Mouse (Mus musculus) forebrain, embryonic 16.5 days (tissue): ENCODE data around the gene Ddx46. TPM values are rescaled to one million over a fixed set of nuclear protein-coding genes. Genes with fewer than 3 reads are reported as not detected.
"Not testable (repeated sequence)": the region's sequence is repeated elsewhere in the genome, so short reads cannot be mapped to it uniquely, and the experiment has no call there.

Experiments
- ATAC-seq: fragments of 200-750 bp; cut with Nextera tagmentation; 2 replicates; pipeline ENCODE4 v1.8.0; 2017; ENCODE audit warnings: mild to moderate bottlenecking, moderate library complexity
- H3K27ac ChIP-seq: fragments of 300-500 bp; sonication (generic); 2 replicates; pipeline ENCODE4 v1.5.1; 2014; ENCODE audit warnings: low read length, control low read depth
- H3K27me3 ChIP-seq: fragments of 300-500 bp; sonication (generic); replicated peaks from 2 replicates; pipeline ENCODE4 v1.6.1; 2014; ENCODE audit warnings: low read length; ENCODE audit not compliant: control insufficient read depth, insufficient read depth
- H3K36me3 ChIP-seq: fragments of 300-500 bp; sonication (generic); 2 replicates; pipeline ENCODE4 v1.6.1; 2014; ENCODE audit not compliant: control insufficient read depth, insufficient read depth
- H3K4me1 ChIP-seq: fragments of 300-500 bp; sonication (generic); replicated peaks from 2 replicates; pipeline ENCODE4 v1.6.1; 2014; ENCODE audit warnings: low read length; ENCODE audit not compliant: control insufficient read depth, insufficient read depth
- H3K4me2 ChIP-seq: fragments of 300-500 bp; sonication (generic); 2 replicates; pipeline ENCODE4 v1.6.1; 2014; ENCODE audit warnings: mild to moderate bottlenecking, low read length, control low read depth
- H3K4me3 ChIP-seq: fragments of 300-500 bp; sonication (generic); replicated peaks from 2 replicates; pipeline ENCODE4 v1.5.1; 2014; ENCODE audit warnings: mild to moderate bottlenecking, low read length, control low read depth
- H3K9ac ChIP-seq: fragments of 300-500 bp; sonication (generic); replicated peaks from 2 replicates; pipeline ENCODE4 v1.6.1; 2014; ENCODE audit warnings: low read depth, low read length, control low read depth
- H3K9me3 ChIP-seq: fragments of 300-500 bp; sonication (generic); 2 replicates; pipeline ENCODE4 v1.6.1; 2016; ENCODE audit warnings: low read length; ENCODE audit not compliant: control insufficient read depth
- whole genome bisulfite sequencing: fragments of 180-500 bp; shearing (Covaris S2); extraction: QIAGEN DNeasy Blood & Tissue Kit; methylation state at CpG from one replicate; pipeline ENCODE4 v1.1.7; 2014; 5-methylcytosine and 5-hydroxymethylcytosine counted together
- polyA plus RNA-seq: library from polyadenylated mRNA; unstranded; fragments of >200 nt; fragmentation: Nextera tagmentation; extraction: Ambion mirVana; gene quantifications from 2 replicates; pipeline ENCODE4 v1.2.1, GENCODE M21; 2015

Gene Ddx46
- polyA plus RNA-seq, 1 experiment from 2014 or later: 34.2 TPM

GRCm38 (mm10) chr13:55677364-55677763 lies 42.5 kb downstream of the Ddx46 start:
- Histone ChIP-seq H3K27ac (no peak overlapping the region), H3K4me1 (no peaks in the 10 kb centered on the region), H3K4me2 (no peak overlapping the region), H3K4me3 (no peak overlapping the region), H3K27me3 (no peaks in the 10 kb centered on the region), H3K9me3 (no peaks in the 10 kb centered on the region), H3K9ac (no peak overlapping the region), H3K36me3 (peaks cover 45% of the 10 kb centered on the region)
- ATAC-seq: no peak
- WGBS: 88% methylated on average over 8 of the region's 8 CpGs

DNA sequence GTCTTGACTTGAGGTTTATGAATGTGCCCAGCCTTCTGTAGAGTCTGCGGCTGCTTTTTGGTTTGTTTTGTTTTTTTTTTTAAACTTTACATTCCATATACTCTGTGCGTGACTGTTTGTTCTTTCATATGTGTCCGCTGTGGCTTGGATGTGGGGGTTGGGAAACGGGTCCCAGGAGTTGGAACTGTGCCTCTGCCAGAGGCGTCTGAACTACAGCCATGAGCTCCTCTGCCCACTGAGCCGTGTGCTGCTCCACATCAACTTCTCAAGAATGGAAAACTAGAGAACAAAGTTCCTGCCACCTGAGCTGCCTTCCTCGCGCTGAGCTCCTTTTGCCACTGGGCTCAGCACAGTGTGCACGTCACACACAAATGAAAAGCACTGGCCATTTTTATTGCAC lies 47.4 kb downstream of the Ddx46 start:
- Histone ChIP-seq H3K36me3 (peaks cover 24% of the 10 kb centered on the region), H3K9ac (no peak overlapping the region), H3K4me1 (0 out of 2 replicates have a peak, but pooled peaks cover 3% of the 10 kb centered on the region), H3K27ac (no peak overlapping the region), H3K4me3 (no peak overlapping the region), H3K27me3 (no peaks in the 10 kb centered on the region), H3K9me3 (no peaks in the 10 kb centered on the region), H3K4me2 (no peak overlapping the region)
- WGBS: 77% methylated on average over 9 of the region's 9 CpGs
- ATAC-seq: no peak

GRCm38 (mm10) chr13:55683581-55683980 lies 48.8 kb downstream of the Ddx46 start:
- Histone ChIP-seq H3K4me1 (0 out of 2 replicates have a peak, but pooled peaks cover 3% of the 10 kb centered on the region), H3K4me2 (no peak overlapping the region), H3K9ac (no peak overlapping the region), H3K4me3 (no peak overlapping the region), H3K9me3 (no peaks in the 10 kb centered on the region), H3K27ac (no peak overlapping the region), H3K27me3 (no peaks in the 10 kb centered on the region), H3K36me3 (peaks cover 20% of the 10 kb centered on the region)
- no peak for ATAC-seq
- WGBS: 94% methylated on average over 3 of the region's 3 CpGs

DNA sequence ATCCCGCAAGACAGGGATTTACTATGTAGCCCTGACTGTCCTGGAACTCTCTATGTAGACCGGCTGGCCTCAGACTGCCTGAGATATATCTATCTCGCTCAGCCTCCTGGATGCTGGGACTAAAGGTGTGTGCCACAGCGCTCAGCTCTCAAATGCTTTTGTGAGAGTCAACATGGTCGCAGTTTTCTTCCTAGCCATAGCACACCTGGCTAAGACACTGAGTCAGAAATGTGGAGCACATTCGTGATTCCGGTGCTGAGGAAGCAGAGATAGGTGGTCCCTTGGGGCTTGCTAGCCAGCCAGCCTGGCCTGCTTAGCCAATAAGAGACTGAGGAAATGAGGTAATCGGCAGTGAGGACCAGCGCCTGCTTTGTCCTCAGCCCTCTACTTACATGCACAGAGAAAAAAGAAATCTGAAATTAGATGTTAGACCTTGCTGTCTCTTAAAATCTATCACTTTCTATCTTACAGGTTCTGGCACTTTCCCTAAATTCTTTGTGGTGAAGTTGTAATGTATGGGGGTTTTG lies 51.3 kb downstream of the Ddx46 start:
- Histone ChIP-seq H3K9ac (no peak overlapping the region), H3K27me3 (no peaks in the 10 kb centered on the region), H3K27ac (no peak overlapping the region), H3K4me1 (0 out of 2 replicates have a peak, but pooled peaks cover 3% of the 10 kb centered on the region), H3K4me3 (no peak overlapping the region), H3K9me3 (no peaks in the 10 kb centered on the region), H3K36me3 (peaks cover 5% of the 10 kb centered on the region; the same call in 1 of the 2 replicates), H3K4me2 (no peak overlapping the region)
- ATAC-seq: no peak
- 81% methylated on average over 9 of the region's 9 CpGs for WGBS

DNA sequence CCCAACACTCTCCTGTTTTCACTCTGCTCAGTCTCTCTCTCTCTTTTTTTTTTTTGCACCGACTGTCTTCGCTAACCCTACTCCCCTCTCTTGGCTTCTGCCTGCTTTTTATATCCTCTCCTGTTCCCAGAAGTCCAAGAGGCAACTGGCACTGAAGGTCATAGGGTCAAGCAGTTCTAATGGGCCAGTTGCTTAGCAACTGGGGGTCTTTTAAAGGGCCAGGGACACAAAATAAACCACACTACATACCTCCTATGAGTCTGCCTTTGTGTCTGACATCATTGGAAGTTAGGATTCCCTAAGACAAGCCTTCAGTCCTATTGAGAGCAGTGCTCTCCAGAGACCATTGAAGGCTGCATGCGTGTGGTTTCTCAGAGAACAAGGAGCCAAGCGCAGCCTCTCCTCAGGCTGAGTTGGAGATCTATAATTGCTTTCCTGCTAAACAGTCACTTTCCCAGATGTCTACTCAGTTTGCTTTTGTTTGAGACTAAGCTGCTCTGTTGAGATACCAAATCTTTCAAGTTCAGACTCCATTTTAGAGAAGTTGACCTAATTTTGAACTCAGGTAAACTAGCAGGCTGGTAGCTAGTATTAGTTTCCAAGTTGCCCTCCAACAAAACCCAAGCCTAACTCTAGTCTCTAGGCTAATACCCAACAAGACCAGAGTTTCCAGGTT lies 53.2 kb downstream of the Ddx46 start:
- H3K27ac ChIP-seq: no peak overlapping the region
- H3K27me3 ChIP-seq: no peaks in the 10 kb centered on the region
- H3K9me3 ChIP-seq: no peaks in the 10 kb centered on the region
- H3K4me2 ChIP-seq: no peak overlapping the region
- H3K4me1 ChIP-seq: 0 out of 2 replicates have a peak, but pooled peaks cover 3% of the 10 kb centered on the region
- no peaks in the 10 kb centered on the region for H3K36me3 ChIP-seq
- H3K4me3 ChIP-seq: no peak overlapping the region
- 19% methylated on average over 4 of the region's 4 CpGs for WGBS
- H3K9ac ChIP-seq: no peak overlapping the region
- no peak for ATAC-seq

DNA sequence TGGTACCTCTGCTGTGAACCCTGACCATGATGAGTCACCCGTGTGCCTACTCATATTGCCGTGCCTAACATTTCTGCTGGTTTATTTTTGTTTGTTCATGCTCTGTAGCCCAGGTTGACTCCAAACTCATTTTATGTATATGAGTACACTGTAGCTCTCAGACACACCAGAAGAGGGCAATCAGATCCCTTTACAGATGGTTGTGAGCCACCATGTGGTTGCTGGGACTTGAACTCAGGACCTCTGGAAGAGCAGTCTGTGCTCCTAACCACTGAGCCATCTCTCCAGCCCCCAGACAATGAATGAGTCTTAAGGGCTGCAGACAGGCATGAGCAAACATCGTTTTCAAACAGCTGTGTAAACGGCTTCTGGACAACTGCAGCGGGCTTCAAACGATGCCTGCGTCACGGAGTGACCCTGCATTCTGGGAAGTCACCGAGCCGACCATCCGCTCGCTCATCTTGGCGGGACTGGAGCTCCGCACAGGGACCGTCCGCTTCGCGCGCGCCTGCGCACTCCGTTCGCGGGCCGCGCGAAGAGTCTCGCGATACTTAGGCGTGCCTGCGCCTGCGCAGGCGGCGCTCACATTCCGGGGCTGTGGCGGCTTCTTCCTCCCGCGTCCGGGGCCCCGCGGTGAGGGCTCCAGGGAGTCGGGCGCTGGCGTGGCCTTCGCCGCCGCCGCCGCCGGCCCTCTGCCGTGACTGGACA lies 57.9 kb downstream of the Ddx46 start, which contains the start of gene B230219D22Rik:
TSS of gene B230219D22Rik (plus strand) at position 590 of the 708 bp plus-strand sequence.
- peak; percentile 99 for ATAC-seq
- Histone ChIP-seq H3K9ac (peak within 1 kb of the TSS; percentile 100), H3K9me3 (no peaks in the 10 kb centered on the region), H3K27me3 (no peaks in the 10 kb centered on the region), H3K4me2 (peak within 1 kb of the TSS; percentile 74), H3K4me3 (peak within 1 kb of the TSS; percentile 94), H3K36me3 (no peaks in the 10 kb centered on the region), H3K27ac (peak within 1 kb of the TSS; percentile 97), H3K4me1 (peaks cover 22% of the 10 kb centered on the region)
- WGBS: 4% methylated on average over 47 of the region's 51 CpGs

DNA sequence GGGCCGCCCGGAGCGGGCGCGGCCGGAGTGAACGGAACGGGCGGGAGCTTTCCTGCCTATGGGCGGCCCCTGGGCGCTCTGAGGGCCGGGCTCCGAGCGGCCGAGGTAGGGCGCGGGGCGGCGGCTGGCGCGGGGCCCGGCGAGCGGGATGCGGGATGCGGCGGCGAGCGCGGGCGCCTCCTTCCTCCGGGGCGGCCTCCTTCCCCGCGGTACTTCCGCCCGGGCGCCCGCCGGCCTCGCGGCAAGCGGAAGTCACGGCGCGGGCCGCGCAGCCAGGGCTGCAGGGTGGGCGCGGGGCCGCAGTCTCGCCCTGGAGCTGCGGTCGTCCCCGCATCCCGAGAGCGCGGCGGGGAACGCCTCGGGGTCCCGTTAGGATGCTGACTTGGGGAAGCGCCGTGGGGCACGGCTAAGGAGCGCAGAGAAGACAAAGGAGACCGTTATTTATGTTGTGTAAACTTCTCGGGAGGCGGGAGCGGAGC lies 58.5 kb downstream of the Ddx46 start:
- under 1% methylated on average over 55 of the region's 70 CpGs for WGBS
- peak; percentile 76 for ATAC-seq
- Histone ChIP-seq H3K4me1 (peaks cover 22% of the 10 kb centered on the region), H3K4me2 (peak overlapping the region; percentile 64), H3K9ac (peak overlapping the region; percentile 100), H3K27ac (peak overlapping the region; percentile 97), H3K4me3 (peak overlapping the region; percentile 94), H3K27me3 (no peaks in the 10 kb centered on the region), H3K9me3 (no peaks in the 10 kb centered on the region), H3K36me3 (no peaks in the 10 kb centered on the region)

DNA sequence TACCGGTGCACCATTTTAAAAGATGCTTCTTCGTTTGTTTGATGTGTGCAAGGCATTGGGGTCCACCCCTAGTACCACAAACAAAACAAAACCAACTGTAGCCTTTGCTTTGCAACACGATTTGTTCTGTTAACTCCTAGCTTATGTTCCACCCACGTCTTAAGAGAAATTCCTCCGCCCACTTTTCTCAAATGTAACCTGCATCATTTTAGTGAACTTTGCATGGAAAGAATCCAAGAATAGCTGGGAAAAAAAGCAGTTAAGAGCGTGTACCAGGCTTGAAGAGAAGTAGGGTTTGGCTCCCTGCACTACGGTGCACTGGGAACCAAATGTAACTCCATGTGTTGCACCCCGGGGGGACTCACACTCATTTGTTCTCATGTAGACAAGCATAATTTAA lies 59.3 kb downstream of the Ddx46 start:
- Histone ChIP-seq H3K27me3 (no peaks in the 10 kb centered on the region), H3K36me3 (peaks cover 2% of the 10 kb centered on the region), H3K9me3 (no peaks in the 10 kb centered on the region), H3K4me2 (peak overlapping the region; percentile 64), H3K27ac (no peak overlapping the region), H3K4me3 (peak overlapping the region; percentile 94), H3K4me1 (peaks cover 22% of the 10 kb centered on the region), H3K9ac (peak overlapping the region; percentile 100)
- whole genome bisulfite sequencing: 13% methylated on average over 8 of the region's 8 CpGs
- no peak for ATAC-seq

- not testable (repeated sequence) for H3K9ac ChIP-seq, H3K4me2 ChIP-seq, H3K4me3 ChIP-seq, H3K27me3 ChIP-seq, H3K9me3 ChIP-seq, ATAC-seq, H3K27ac ChIP-seq
- Histone ChIP-seq H3K4me1 (peaks cover 22% of the 10 kb centered on the region), H3K36me3 (peaks cover 17% of the 10 kb centered on the region)
- WGBS: no CpG with 5 or more reads among the region's 3 CpGs
Measured at GRCm38 (mm10) chr13:55695989-55696388, 61.2 kb downstream of the Ddx46 start.
